Mouse (Mus musculus): ENCODE measurements at regions not wholly inside any gene's neighbourhood (a gene's known extent, or its start where the extent isn't known, plus 50 kb on each side); places are given as distances from the start of the nearest gene placed in this dataset.

GRCm38 (mm10) chr9:120675371-120676150, 104.3 kb downstream of the Rpl14 start:
- TF ChIP-seq CTCF (IDR thresholded peaks at IDR 0.05; ENCODE audit: low read depth, low read length) (no peak), POLR2A (IDR thresholded peaks at IDR 0.05; ENCODE audit: borderline replicate concordance, low read depth, low read length) (no peak)
- Histone ChIP-seq H3K27ac (ENCODE audit: insufficient read depth, low read depth, low read length) (no peak overlapping the region), H3K4me3 (ENCODE audit: insufficient read depth, low read length) (peak overlapping the region; percentile 45), H3K4me1 (ENCODE audit: control insufficient read depth, insufficient read depth, low read length) (peaks cover 33% of the 10 kb centered on the region)

GRCm38 (mm10) chr9:120676301-120676700, 105.1 kb downstream of the Rpl14 start:
- peaks cover 33% of the 10 kb centered on the region for H3K4me1 ChIP-seq (ENCODE audit: control insufficient read depth, insufficient read depth, low read length)
- no peak overlapping the region for H3K4me3 ChIP-seq (ENCODE audit: insufficient read depth, low read length)
- TF ChIP-seq POLR2A (IDR thresholded peaks at IDR 0.05; ENCODE audit: borderline replicate concordance, low read depth, low read length), result no peak
- no peak for TF ChIP-seq CTCF (IDR thresholded peaks at IDR 0.05; ENCODE audit: low read depth, low read length)
- H3K27ac ChIP-seq (ENCODE audit: insufficient read depth, low read depth, low read length), result no peak overlapping the region

DNA sequence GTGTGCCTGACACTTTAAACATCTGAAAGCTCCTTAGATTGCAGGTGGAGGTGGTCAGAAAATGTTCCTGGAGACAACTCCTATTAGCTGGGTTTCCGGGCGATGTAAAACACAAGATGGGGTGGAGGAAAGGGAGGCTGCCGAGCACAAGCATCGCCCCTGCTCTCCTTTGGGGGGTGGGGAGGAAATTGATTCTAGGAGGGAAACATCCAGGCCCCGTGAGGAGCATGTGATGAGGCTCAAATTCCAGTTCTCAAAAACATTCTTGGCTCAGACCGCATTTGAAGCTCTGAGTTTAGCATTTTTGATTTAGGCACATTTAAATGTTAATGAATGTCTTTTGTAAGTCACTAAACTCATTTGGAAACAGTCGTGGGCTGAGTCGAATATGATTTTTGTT, 105.5 kb downstream of the Rpl14 start:
- H3K4me1 ChIP-seq (ENCODE audit: control insufficient read depth, insufficient read depth, low read length), result peaks cover 33% of the 10 kb centered on the region
- TF ChIP-seq POLR2A (IDR thresholded peaks at IDR 0.05; ENCODE audit: borderline replicate concordance, low read depth, low read length) (no peak), CTCF (IDR thresholded peaks at IDR 0.05; ENCODE audit: low read depth, low read length) (no peak)
- H3K4me3 ChIP-seq (ENCODE audit: insufficient read depth, low read length), result no peak overlapping the region
- H3K27ac ChIP-seq (ENCODE audit: insufficient read depth, low read depth, low read length), result no peak overlapping the region

- Histone ChIP-seq H3K4me3 (ENCODE audit: insufficient read depth, low read length) (no peak overlapping the region), H3K4me1 (ENCODE audit: control insufficient read depth, insufficient read depth, low read length) (peaks cover 33% of the 10 kb centered on the region), H3K27ac (ENCODE audit: insufficient read depth, low read depth, low read length) (no peak overlapping the region)
- no peak for TF ChIP-seq CTCF (IDR thresholded peaks at IDR 0.05; ENCODE audit: low read depth, low read length)
- no peak for TF ChIP-seq POLR2A (IDR thresholded peaks at IDR 0.05; ENCODE audit: borderline replicate concordance, low read depth, low read length)
Measured at GRCm38 (mm10) chr9:120677216-120677615, 106.0 kb downstream of the Rpl14 start.

DNA sequence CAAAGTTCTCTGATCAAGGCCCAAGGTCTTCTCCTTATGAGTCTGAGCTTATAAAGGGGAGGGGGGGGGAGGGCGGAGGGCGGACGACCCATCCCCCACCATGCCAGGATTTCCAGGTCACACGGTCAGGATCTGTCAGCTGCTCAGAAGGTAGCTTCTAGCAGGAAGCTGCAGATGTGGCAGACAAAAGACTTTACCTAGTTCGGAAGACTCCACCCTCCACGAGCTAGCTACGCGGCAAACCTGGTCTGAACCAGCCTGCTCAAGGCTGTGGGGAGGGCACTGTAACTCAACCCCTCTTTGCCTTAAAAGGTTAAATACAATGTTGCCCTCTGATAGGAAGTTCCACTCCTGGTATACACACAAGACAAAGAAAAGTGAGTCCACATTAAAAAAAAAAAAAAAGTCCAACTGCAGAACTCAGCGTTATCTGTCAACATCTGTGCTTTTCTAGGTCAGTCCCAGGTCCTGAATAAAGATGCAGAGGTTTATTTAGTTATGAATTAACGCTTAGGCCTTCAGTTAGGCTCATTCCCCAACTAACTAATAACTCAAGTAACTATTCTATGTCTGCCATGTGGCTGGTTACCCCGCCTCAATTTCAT, 108.7 kb downstream of the Rpl14 start:
- TF ChIP-seq POLR2A (IDR thresholded peaks at IDR 0.05; ENCODE audit: borderline replicate concordance, low read depth, low read length) (no peak), CTCF (IDR thresholded peaks at IDR 0.05; ENCODE audit: low read depth, low read length) (no peak)
- no peak overlapping the region for H3K4me3 ChIP-seq (ENCODE audit: insufficient read depth, low read length)
- H3K4me1 ChIP-seq (ENCODE audit: control insufficient read depth, insufficient read depth, low read length), result peaks cover 21% of the 10 kb centered on the region
- H3K27ac ChIP-seq (ENCODE audit: insufficient read depth, low read depth, low read length), result no peak overlapping the region

- H3K27ac ChIP-seq (ENCODE audit: insufficient read depth, low read depth, low read length), result no peak overlapping the region
- peaks cover 9% of the 10 kb centered on the region for H3K4me1 ChIP-seq (ENCODE audit: control insufficient read depth, insufficient read depth, low read length)
- TF ChIP-seq POLR2A (IDR thresholded peaks at IDR 0.05; ENCODE audit: borderline replicate concordance, low read depth, low read length), result no peak
- no peak for TF ChIP-seq CTCF (IDR thresholded peaks at IDR 0.05; ENCODE audit: low read depth, low read length)
- no peak overlapping the region for H3K4me3 ChIP-seq (ENCODE audit: insufficient read depth, low read length)
Measured at GRCm38 (mm10) chr9:120681404-120681803, 110.2 kb downstream of the Rpl14 start.

- Histone ChIP-seq H3K4me3 (ENCODE audit: insufficient read depth, low read length) (no peak overlapping the region), H3K27ac (ENCODE audit: insufficient read depth, low read depth, low read length) (no peak overlapping the region), H3K4me1 (ENCODE audit: control insufficient read depth, insufficient read depth, low read length) (peaks cover under 1% of the 10 kb centered on the region)
- TF ChIP-seq POLR2A (IDR thresholded peaks at IDR 0.05; ENCODE audit: borderline replicate concordance, low read depth, low read length) (no peak), CTCF (IDR thresholded peaks at IDR 0.05; ENCODE audit: low read depth, low read length) (no peak)
Measured at GRCm38 (mm10) chr9:120685961-120686360, 114.7 kb downstream of the Rpl14 start.

GRCm38 (mm10) chr9:120689025-120689424, 117.8 kb downstream of the Rpl14 start:
- Histone ChIP-seq H3K4me3 (ENCODE audit: insufficient read depth, low read length) (no peak overlapping the region), H3K27ac (ENCODE audit: insufficient read depth, low read depth, low read length) (no peak overlapping the region), H3K4me1 (ENCODE audit: control insufficient read depth, insufficient read depth, low read length) (peaks cover 11% of the 10 kb centered on the region)
- no peak for TF ChIP-seq CTCF (IDR thresholded peaks at IDR 0.05; ENCODE audit: low read depth, low read length)
- TF ChIP-seq POLR2A (IDR thresholded peaks at IDR 0.05; ENCODE audit: borderline replicate concordance, low read depth, low read length), result no peak

DNA sequence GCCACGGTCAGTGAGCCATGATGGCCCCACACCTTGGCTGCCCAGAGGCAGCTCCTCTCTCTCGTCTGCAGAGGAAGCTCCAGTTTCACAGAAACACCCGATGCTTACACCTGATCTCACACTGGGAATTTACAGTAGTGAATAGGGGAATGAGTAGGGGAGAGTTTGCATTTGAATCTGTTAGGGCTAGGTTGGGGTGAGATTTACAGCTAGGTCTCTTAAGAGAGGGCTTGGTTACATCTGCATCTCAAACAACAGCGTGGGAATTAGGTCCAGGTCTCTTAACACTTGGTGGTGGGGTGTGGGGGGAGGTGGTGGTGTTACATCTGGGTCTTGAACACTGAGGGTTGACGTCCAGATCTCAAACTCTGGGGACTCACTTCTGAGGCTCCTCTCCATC, 119.3 kb downstream of the Rpl14 start:
- no peak overlapping the region for H3K4me3 ChIP-seq (ENCODE audit: insufficient read depth, low read length)
- H3K4me1 ChIP-seq (ENCODE audit: control insufficient read depth, insufficient read depth, low read length), result peaks cover 11% of the 10 kb centered on the region
- no peak for TF ChIP-seq CTCF (IDR thresholded peaks at IDR 0.05; ENCODE audit: low read depth, low read length)
- no peak for TF ChIP-seq POLR2A (IDR thresholded peaks at IDR 0.05; ENCODE audit: borderline replicate concordance, low read depth, low read length)
- no peak overlapping the region for H3K27ac ChIP-seq (ENCODE audit: insufficient read depth, low read depth, low read length)

Data from bone marrow macrophage, adult 2 months (primary cell).